Mouse (Mus musculus): ENCODE measurements around the gene Cfap57.
"Not testable (repeated sequence)": the region's sequence is repeated elsewhere in the genome, so short reads cannot be mapped to it uniquely, and the experiment has no call there.

The Cfap57 gene

DNA sequence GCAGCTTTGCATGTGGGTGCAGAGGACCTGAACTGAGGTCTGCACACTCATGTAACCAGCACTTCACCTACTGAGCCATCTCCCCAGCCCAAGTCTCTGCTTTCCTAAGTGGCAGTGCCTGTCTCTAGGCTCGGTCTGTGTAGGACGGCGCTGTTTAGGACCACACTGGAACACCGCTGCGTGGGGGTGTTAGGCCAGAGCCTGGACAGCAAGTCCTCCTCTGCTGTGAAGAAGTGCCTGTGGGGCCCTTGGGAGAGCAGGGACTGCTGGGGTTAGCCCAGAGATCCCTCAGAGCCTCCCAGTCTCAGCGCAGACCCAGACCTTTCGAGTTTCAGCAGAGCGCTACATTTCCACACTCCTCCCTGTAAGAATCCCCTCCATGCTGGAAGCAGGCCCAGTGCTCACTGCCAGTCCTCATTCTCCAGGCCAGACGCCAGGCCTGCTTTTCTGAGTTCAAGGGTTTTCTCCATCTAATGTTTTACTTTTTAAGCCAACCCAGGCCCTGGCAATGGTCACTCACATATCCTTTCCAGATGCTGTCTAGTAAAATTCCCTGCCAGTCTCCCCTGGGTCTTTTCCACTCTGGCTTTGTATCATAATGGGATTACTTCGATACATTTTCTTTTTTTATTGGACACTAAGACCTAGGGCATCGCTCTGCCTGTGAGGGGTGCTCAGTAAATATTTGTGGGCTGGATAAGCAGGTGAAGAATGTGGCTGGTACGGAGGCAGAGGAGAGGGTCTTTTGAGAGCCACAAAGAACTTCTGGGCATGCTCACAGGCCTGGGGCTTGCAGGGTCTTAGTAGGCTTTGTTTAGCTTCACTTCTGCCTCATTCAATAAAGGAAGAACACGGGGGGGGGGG is 56.3 kb downstream of the Cfap57 start:
- DNase-seq (ENCODE audit: low read depth), result no peak

DNA sequence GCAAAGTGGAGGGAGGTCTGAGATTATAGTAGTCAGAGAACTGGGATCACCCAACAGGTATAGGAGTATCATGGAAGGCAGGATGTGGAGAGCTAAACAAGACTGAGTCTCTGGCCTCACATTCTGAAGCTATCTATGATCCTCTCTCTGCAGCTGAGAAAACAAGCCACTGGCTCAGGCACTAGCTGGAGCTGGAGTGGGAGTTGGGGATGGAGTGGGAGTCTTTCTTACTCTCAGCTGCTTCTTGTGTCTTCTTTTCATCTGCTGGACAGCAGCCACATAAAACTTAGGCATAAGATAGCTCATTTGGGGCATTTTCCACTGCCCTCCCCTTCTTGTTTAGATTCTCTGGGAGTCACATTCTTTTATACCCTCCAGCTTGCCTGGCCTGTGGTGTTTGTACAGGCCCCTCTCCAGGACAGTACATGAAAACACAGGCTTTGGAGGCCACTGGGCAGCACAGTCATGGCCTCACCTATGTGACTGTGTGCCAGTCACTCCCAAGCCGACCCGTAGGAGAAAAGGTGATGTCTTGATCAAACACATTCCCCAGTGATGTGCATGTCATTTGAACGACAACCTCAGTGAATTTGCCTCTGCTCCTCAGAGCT is 67.4 kb downstream of the Cfap57 start:
- no peak for DNase-seq (ENCODE audit: low read depth)

DNA sequence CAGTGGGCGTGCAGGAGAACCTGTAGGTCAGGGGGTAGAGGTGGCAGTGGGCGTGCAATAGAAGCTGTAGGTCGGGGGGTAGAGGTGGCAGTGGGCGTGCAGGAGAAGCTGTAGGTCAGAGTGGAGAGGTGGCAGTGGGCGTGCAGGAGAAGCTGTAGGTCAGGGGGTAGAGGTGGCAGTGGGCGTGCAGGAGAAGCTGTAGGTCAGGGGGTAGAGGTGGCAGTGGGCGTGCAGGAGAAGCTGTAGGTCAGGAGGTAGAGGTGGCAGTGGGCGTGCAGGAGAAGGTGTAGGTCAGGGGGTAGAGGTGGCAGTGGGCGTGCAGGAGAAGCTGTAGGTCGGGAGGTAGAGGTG is 72.5 kb downstream of the Cfap57 start:
- peak; percentile 34 for DNase-seq (ENCODE audit: low read depth)

DNA sequence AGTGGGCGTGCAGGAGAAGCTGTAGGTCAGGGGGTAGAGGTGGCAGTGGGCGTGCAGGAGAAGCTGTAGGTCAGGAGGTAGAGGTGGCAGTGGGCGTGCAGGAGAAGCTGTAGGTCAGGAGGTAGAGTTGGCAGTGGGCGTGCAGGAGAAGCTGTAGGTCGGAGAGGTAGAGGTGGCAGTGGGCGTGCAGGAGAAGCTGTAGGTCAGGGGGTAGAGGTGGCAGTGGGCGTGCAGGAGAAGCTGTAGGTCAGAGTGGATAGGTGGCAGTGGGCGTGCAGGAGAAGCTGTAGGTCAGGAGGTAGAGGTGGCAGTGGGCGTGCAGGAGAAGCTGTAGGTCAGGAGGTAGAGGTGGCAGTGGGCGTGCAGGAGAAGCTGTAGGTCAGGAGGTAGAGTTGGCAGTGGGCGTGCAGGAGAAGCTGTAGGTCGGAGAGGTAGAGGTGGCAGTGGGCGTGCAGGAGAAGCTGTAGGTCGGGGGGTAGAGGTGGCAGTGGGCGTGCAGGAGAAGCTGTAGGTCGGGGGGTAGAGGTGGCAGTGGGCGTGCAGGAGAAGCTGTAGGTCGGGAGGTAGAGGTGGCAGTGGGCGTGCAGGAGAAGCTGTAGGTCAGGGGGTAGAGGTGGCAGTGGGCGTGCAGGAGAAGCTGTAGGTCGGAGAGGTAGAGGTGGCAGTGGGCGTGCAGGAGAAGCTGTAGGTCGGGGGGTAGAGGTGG is 73.0 kb downstream of the Cfap57 start:
- not testable (repeated sequence) for DNase-seq (ENCODE audit: low read depth)

DNA sequence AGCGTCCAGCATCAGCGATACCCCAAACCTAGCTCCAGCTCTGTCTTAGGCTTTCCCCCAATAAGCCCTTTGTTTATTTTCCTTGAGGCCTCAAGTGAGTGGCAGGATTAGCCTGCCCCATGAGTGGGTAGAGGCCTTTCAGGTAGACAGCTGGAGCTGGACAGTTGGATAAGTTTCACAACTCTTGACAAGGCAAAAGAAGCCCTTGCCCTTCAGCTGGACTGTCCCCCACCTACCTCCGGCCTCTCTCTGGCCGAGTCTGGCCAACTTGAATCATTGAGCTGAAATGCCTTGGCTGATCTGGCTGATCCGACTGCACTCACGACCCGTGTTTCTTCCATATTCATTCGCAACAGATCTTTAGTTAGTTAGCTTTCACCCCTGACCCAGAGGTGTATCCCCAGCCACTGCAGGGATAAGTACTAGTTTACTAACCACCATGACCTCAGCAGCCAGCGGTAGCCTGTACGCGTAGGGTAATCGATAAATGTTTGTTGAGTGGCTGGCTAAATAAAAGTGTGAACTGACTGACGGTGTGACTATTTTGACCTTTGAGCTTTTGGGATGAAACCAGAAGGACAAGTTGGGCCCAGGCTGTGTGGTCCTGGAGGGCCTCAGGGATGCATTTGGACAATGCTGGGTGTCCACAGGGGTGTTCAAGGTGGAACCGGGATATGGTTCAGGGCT is 76.0 kb downstream of the Cfap57 start:
- no peak for DNase-seq (ENCODE audit: low read depth)

DNA sequence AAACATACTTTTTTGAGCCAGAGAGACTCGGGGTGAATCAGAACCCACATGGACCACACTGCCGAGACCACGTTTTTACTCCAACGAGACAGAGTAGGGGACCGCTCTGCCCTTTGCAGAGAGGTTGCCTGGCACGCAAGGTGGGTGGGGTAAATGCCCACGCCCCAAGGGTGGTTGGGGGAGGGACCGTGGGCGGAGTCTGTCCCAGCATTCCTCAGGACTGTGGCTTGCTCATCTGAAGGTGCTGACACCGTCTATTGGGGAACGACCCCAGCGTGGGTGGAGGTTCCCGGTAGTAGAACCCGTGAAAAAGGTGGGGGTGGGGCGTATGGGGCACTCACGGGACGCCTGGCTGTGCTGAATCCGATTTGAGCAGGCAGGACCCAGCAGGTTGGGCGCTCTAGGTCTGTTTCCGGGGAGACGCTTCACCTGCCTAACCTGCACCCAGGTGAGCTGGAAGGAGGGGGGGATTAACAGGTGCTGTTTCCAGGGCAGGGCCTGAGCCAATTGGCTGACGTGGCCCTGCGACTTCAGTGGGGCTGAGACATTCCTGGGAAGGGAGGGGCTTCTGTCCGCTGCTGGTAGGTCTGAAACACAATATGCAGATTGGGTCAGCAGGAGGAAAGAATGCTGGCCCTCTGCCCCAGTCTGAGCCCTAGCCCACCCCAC is 76.9 kb downstream of the Cfap57 start, which contains the start of gene Tmem125:
Gene Tmem125 (minus strand): TSS at position 453 of the 669 bp plus-strand sequence.
- peak; percentile 21 for DNase-seq (ENCODE audit: low read depth)

DNA sequence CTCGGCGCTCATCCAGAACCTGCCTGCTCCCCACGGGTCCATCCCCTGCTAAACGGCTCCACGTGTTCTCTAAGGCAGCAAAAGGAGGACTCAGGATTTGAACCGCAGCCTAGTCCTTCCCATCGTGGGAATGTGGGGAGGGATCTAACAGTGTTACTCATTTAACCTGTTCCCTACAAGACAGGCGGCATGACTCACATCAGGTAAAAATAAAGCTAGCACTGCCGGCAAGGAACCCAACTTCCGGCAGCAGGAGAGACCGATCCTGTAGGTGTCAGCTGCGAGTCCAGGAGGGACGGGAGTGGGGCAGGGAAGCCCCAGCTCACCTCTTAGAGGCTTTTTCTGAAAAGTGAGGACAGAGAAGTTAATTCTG is 77.4 kb downstream of the Cfap57 start:
- DNase-seq (ENCODE audit: low read depth), result peak; percentile 14

DNA sequence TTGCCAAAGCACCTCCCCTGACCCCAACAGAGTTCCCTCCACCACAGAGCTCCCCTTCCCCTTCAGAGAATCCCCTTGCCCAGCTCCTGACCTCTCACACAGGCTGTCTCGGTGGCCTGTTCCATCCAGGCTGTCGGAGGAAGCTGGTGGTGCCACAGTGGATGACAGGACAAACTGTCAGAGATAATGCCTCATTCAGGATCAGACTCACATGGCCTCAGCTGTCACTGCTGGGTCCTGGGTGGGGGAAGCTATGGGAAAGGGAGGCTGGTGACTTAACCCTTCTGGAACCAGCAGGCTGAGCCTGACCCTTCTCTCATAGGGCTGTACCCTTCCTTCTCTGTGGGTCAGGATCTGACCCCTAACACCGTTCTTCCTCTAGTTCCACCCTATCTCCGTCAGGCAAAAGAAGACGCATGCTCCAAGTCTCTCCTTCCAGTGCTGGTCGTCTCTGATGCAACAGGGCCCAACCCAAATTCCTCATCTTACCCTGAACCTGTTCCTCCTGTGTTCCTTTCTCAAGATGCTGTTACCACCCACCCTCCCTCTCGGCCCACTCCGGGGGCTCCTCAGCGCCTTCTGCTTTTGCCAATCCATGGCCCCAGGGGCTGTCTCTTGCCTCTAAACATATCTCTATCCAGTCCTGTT is 77.9 kb downstream of the Cfap57 start:
- DNase-seq (ENCODE audit: low read depth), result no peak

DNA sequence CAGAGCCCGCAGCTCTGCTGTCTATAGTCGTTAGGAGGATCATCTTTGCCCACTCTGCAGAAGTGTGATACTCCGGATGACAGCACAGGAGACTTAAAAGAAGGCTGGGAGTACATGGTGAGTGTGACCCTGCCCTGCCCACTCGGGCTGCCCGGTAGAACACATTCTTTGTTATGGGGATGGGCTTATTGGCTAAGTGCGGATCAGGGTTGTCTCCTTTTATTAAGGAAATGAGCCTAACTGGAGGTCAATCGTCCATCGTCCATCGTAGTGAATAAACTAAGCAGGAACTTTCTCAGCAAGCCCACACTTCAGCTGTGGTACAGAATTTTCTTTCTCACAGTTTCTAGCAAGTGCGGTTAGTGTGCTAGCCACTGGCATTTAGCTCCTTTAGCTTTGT is 80.7 kb downstream of the Cfap57 start:
- no peak for DNase-seq (ENCODE audit: low read depth)

DNA sequence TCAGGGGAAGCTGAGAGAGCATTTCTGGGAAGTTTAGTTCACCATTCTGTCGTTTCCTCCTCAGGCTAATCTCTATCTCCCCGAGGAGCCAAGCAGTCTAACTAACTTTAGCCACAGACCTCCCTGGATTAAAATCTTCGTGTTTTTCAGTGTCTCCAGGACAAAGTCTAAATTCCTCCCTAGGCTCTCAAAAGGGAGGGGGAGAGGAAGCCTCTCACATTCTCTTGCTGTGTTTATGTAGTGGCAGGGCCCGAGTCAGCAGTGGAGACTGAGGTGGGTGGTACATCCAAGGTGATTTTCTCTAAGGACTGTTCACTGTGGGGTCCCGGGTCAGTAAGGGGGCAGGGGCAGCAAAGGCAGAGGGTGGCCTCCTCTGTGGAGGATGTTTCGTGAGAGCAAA is 82.8 kb downstream of the Cfap57 start:
- no peak for DNase-seq (ENCODE audit: low read depth)

DNA sequence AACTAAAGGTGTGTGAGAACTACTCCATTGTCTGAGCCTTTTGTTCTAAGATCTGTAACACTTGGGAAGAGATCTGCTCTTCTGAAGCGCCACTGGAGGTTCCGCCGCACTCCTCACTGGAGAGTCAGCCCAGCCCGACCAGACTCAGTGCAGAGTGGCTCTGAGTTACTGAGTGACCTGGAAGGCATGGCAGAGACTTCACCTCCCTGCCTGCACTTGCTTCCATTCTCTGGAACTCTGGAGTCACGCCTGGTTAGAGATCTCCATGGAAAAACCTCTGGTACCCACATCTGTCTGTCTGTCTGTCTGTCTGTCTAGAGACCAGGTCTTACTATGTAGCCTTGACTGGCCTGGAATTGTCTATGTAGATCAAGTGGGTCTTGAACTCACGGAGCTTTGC is 85.0 kb downstream of the Cfap57 start:
- DNase-seq (ENCODE audit: low read depth), result no peak

DNA sequence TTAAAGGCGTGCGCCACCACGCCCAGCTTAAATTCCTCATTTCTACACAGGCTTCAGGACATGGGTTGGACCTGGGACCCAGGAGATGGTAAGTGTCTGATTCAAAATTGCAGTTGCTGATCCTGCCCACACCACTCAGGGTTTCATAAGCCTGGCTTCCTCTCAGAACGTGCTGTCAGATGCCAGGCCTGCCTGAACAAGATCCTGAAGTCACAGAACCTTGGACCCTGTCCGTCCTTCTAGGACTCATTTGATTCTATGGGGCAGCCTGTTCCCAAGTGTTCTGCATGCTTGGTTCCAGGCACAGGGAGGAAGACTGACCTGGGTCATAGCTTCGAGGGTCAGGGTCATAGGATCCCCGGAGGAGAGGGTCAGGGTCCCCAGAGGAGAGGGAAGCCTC is 87.0 kb downstream of the Cfap57 start:
- no peak for DNase-seq (ENCODE audit: low read depth)

DNA sequence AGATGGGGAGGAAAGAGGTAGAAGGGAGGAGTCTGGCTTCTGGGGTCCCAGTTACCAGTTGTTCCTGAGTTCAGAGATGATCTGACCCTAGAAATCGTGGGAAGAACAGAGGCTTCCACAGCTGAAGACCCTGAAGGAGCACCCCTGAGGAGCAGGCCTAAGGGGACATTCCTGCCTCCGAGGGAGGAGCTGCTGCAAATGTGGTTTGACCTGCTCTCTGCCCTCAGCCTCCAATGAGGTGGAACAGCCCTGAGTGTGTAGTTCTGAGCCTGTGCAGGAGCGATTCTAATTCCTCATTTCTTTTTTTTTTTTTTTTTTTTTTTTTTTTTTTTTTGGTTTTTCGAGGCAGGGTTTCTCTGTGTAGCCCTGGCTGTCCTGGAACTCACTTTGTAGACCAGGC is 87.4 kb downstream of the Cfap57 start:
- no peak for DNase-seq (ENCODE audit: low read depth)

DNA sequence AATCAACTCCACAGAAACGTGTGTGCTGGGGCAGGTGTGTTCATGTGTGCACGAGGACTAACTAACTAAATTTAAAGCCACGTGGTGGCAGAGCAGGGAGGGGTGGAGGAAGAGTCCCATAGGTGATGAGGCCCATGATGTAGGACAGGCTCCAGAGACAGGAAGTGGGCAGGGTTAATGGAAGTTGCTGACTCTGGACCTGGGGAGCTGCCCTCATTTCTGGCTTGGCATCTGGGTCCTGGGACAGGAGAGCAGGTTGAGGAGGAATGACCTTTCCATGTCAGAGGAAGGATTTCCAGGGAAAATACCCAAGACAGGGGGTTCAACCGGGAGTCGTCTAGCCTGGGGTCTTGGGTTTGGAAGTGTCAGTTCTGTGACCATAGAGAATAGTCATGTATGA is 87.9 kb downstream of the Cfap57 start:
- no peak for DNase-seq (ENCODE audit: low read depth)

DNA sequence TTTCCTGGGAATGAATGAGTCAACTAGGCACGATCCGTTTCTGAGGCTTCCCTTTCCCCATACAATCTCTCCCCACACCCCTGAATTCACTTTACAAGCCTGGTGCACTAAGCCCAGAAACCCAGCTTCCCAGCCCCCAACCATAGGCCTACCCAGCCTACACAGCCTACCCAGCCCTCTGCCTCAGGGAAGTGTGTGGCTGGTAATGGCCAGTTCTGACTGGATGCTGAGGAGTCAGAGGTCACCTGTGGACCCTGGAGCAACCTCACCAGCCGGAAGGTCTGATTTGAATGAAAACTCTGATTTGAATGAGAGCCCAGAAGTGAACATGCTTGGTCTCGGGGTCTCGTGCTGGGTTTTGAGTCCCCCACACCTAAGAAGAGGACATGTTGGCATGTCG is 92.9 kb downstream of the Cfap57 start:
- DNase-seq (ENCODE audit: low read depth), result no peak

DNA sequence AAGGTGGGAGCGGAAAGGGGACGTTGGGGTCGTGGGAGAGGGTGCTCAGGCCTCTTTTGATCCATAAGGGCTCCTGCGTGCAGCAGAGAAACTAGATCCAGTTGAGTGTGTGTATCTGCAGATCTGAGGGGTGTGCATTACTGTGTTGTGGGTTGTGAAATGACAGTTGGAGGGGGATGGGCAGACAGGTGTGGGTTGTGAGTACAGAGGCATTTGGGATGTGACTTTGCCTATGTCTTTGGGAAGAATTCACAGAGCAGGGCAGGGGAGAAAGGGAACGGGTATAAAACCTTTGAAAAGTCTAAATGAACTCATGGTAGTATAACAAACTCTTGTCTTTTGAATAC is 93.3 kb downstream of the Cfap57 start:
- no peak for DNase-seq (ENCODE audit: low read depth)

DNA sequence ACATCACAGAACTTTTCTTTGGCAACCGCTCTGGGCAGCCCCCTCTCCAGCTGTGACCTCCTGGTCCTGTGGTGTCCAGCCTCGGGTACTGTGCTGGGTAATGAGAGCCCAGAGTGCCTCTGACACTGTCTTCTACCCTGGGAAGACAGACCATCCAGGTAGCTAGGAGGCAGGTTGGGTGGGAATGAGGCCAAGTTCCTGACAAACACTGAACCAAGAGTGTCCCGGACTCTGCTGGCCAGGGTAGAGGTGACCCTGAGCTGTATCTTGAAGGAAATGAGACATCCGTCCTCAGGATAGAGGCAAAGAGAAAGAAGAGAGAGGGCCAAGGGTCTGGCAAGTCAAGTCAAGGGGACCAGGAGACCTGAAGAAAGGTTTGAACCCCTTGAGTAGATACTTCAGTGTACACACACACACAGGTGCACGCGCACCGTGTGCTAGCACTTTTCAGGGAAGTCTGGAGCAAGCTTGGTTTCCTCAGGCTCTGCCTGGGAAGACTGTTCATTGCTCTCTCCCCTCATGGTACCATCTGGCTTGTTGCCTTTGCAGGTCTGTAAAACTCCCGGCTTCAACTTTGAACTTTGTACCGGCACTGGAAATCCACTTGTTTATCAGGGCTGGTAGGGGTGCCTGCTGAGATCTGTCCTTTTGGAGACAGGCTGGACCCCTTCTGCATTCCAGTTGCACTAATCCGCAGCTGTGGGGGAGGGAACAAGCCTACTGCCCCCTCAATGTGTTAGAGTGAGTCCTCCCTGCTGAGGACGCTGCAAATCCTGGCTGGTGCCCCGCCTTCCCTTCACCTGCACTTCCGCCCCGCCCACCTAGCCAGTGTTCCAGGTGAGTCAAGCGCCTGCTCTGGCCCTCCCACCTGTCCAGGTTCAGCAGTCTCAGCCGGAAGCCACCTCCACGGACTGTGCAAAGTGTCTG is 93.9 kb downstream of the Cfap57 start, which contains the start of gene 2610528J11Rik:
Gene 2610528J11Rik (plus strand): TSS at position 592 of the 927 bp plus-strand sequence.
- DNase-seq (ENCODE audit: low read depth), result no peak

DNA sequence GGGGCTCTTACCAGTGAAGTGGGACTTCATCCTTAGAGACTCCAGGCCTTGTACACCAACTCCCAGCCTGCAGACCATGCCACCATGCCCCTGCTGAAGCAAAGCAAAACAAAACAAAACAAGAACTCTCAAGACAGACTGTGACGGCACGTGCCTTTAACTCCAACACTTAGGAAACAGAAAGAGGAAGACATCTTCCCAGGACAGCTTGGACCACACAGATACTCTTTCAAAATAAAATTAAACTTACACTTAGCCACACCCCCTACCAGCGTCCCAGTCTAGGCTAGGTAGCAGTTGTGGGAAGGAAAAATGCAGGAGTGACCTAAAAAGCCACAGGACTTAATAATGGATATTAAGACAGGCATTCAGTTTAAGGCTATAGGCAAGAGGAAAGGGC is 94.8 kb downstream of the Cfap57 start:
- DNase-seq (ENCODE audit: low read depth), result no peak

DNA sequence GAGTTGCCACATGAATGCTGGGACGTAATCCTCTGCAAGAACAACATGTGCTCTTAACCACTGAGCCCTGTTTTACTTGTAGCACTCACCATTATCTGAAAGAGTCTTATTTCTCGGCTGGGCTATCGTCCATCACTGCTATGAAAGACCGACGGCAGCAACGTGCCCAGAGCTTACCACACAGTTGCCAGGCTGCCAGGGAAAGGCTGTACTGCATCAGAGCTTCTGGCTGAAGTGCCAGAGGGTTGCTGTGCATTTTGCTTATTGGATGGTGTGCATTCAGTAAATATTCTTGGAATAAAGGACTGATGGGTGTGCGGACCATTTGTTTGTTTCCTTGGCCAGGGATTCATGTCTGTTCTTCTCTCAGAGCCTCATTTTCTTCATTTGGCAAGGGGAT is 96.6 kb downstream of the Cfap57 start:
- DNase-seq (ENCODE audit: low read depth), result no peak

DNA sequence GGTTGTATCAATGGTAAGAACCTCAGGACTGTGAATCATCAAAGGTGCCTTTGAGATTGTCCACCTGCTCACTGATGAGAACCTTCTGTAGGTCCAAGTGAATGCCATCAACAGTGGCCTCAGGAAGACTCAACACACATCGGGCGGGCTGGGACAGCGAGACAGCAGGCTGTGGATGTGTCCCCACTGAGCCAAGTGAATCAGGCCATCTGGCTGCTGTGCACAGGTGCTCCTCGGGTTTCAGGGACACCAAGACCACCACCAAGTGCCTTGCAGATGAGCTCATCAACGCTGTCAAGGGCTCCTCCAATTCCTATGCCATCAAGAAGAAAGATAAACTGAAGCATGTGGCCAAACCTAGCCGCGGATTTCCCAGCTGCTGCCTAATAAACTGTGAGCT is 98.3 kb downstream of the Cfap57 start:
- DNase-seq (ENCODE audit: low read depth), result no peak

All from induced T-regulatory cell, adult 2 months (primary cell).